Mouse (Mus musculus) heart, adult 2 months (tissue): ENCODE measurements around the gene Rps21.

ENCODE experiments used
- CTCF ChIP-seq: fragments of 200-600 bp; IDR thresholded peaks from 2 replicates; pipeline ENCODE4 v1.8.1; 2022; ENCODE audit warnings: antibody characterized with exemption, mild to moderate bottlenecking, moderate library complexity
- EP300 ChIP-seq: fragments of 200-500 bp; IDR thresholded peaks from 2 replicates; pipeline ENCODE4 v1.6.1; 2011; ENCODE audit warnings: low read depth, low read length, control low read depth; ENCODE audit not compliant: insufficient read depth
- POLR2A ChIP-seq: fragments of 200-500 bp; IDR thresholded peaks from 2 replicates; pipeline ENCODE4 v1.6.1; 2011; ENCODE audit warnings: mild to moderate bottlenecking, low read depth, low read length, control low read depth; ENCODE audit not compliant: insufficient read depth

DNA sequence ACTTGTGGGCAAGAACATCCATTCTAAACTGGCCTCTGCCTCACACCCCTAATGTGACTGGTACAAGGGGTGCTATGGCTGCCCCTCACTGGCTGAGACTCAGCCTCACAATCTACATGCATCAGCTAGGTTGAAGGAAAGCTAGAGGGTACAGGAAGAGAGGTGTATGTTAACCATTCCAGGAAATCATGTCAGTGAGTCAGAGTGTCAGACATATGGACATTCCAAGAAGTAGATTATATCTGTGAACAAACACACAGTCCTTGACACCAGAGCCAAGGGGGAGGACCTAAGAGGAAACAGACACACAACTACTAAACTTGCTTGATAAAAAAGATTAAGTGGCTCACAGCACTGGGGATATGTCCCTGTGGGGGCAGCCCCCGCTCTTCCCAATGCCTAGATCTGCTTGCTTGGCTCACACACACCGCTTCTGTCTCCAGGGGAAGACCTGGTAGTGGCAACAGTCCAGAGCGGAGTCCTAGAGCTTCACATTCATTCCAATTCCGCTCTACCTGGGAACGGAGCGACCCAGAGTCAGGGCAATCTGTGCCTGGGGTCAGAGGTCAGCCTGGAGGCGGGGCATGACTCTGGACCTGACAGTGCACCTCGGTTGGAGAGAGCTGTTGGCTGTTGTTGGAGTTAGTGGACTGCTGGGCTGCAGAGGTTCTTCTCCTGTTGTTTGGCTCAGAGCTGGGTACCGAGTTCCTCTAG, 8.1 kb upstream of the Rps21 start:
- TF ChIP-seq EP300: no peak
- no peak for TF ChIP-seq CTCF
- TF ChIP-seq POLR2A: no peak
